Comparison of ENCODE assay signal across 8 mouse cellular contexts in genomic region chr2:132780978-132781377, GRCm38 (mm10). TPM values are rescaled to one million over a fixed set of nuclear protein-coding genes. Genes with fewer than 3 reads are reported as not detected.
DNase-seq lines count a peak whose midpoint lies in the region; ATAC-seq lines count a peak whose summit lies in the region.

Gene Chgb, plus strand, starts transcription at chr2:132781278.

- no peak within 1 kb of the TSS for H3K9ac ChIP-seq in heart, embryonic 11.5 days (ENCODE audit: low read depth, low read length)
- peak within 1 kb of the TSS; percentile 74 for H3K9ac ChIP-seq in hindbrain, embryonic 12.5 days
- H3K9ac ChIP-seq in liver, embryonic 15.5 days: no peak within 1 kb of the TSS

- 0 out of 2 replicates have a peak, but pooled peaks cover 2% of the 10 kb centered on the region for H3K4me1 ChIP-seq in heart, embryonic 11.5 days (ENCODE audit: control insufficient read depth, insufficient read depth, low read length)
- H3K4me1 ChIP-seq in hindbrain, embryonic 12.5 days: peaks cover 14% of the 10 kb centered on the region
- H3K4me1 ChIP-seq in liver, embryonic 15.5 days (replicated peaks): peaks cover 6% of the 10 kb centered on the region

- no peak within 1 kb of the TSS for H3K27ac ChIP-seq in heart, embryonic 11.5 days (ENCODE audit: low read depth, low read length)
- peak within 1 kb of the TSS; percentile 96 for H3K27ac ChIP-seq in hindbrain, embryonic 12.5 days
- H3K27ac ChIP-seq in liver, embryonic 15.5 days (replicated peaks): no peak within 1 kb of the TSS

- peaks cover 12% of the 10 kb centered on the region; the same call in 1 of the 2 replicates for H3K27me3 ChIP-seq in heart, embryonic 11.5 days (ENCODE audit: control insufficient read depth, insufficient read depth, low read length)
- no peaks in the 10 kb centered on the region for H3K27me3 ChIP-seq in hindbrain, embryonic 12.5 days
- peaks cover 23% of the 10 kb centered on the region for H3K27me3 ChIP-seq in liver, embryonic 15.5 days

- no peaks in the 10 kb centered on the region for H3K36me3 ChIP-seq in heart, embryonic 11.5 days (ENCODE audit: control insufficient read depth, insufficient read depth, low read length)
- no peaks in the 10 kb centered on the region for H3K36me3 ChIP-seq in hindbrain, embryonic 12.5 days
- no peaks in the 10 kb centered on the region for H3K36me3 ChIP-seq in liver, embryonic 15.5 days (replicated peaks)

- 7% methylated on average over 4 of the region's 4 CpGs for WGBS in heart, embryonic 11.5 days (ENCODE audit: insufficient replicate concordance)
- 11% methylated on average over 4 of the region's 4 CpGs for WGBS in hindbrain, embryonic 12.5 days
- WGBS in liver, embryonic 15.5 days (ENCODE audit: insufficient replicate concordance): 14% methylated on average over 4 of the region's 4 CpGs

- no peaks in the 10 kb centered on the region for H3K9me3 ChIP-seq in heart, embryonic 11.5 days (replicated peaks; ENCODE audit: control insufficient read depth, low read length)
- H3K9me3 ChIP-seq in hindbrain, embryonic 12.5 days (replicated peaks): no peaks in the 10 kb centered on the region
- H3K9me3 ChIP-seq in liver, embryonic 15.5 days (replicated peaks): no peaks in the 10 kb centered on the region

- no peak for ATAC-seq in heart, embryonic 11.5 days (replicated peaks; ENCODE audit: insufficient number of reproducible peaks, low FRiP score, low TSS enrichment)
- no peak; the same call in 1 of the 2 replicates for ATAC-seq in hindbrain, embryonic 12.5 days (ENCODE audit: low FRiP score)
- no peak for ATAC-seq in liver, embryonic 15.5 days (ENCODE audit: insufficient read depth)

- peak within 1 kb of the TSS; percentile 46 for H3K4me3 ChIP-seq in heart, embryonic 11.5 days (ENCODE audit: low read depth, low read length)
- peak within 1 kb of the TSS; percentile 44 for H3K4me3 ChIP-seq in hindbrain, embryonic 12.5 days
- peak within 1 kb of the TSS; percentile 29 for H3K4me3 ChIP-seq in liver, embryonic 15.5 days (replicated peaks)

- H3K4me2 ChIP-seq in heart, embryonic 11.5 days: peak within 1 kb of the TSS; percentile 83
- peak within 1 kb of the TSS; percentile 67 for H3K4me2 ChIP-seq in hindbrain, embryonic 12.5 days (replicated peaks)
- H3K4me2 ChIP-seq in liver, embryonic 15.5 days: peak within 1 kb of the TSS; percentile 58

- no peak for DNase-seq in heart, adult 9 months (ENCODE audit: low spot score in 2 of 2)
- DNase-seq in MN1 (ENCODE audit: low spot score): peak; percentile 14
- DNase-seq in ovary, postnatal 14 days (ENCODE audit: low spot score): no peak
- no peak for DNase-seq in cerebellum, adult 18-20 months
- DNase-seq in retina, embryonic 14.5 days (ENCODE audit: low spot score): no peak

RNA-seq across cellular contexts. Expression of gene Chgb, which starts in this region (rescaled TPM):
- 0.19 and 0.51 TPM in 2 replicates for polyA plus RNA-seq in heart, embryonic 11.5 days (2014; fragmentation: Nextera tagmentation; extraction: Ambion mirVana)
- 53.8 and 56.2 TPM in 2 replicates for polyA plus RNA-seq in hindbrain, embryonic 12.5 days (2016; fragmentation: Nextera tagmentation; extraction: Ambion mirVana)
- polyA plus RNA-seq in liver, embryonic 15.5 days (2015; fragmentation: Nextera tagmentation; extraction: Ambion mirVana): 0.14 and 0.18 TPM in 2 replicates

Comparison
In these comparisons a context has a peak if more than half of its experiments do, and no peak if none do; other contexts are left out.
1. RNA of gene Chgb (polyA plus RNA-seq): 53.8 to 56.2 TPM in hindbrain, embryonic 12.5 days; 0.19 to 0.51 TPM in heart, embryonic 11.5 days and 0.14 to 0.18 TPM in liver, embryonic 15.5 days; every median in the first group is over 10 times any median in the second.
2. Peak in every context shown above with its lines, with median percentiles within 50 percentile points of each other: H3K4me2 ChIP-seq and H3K4me3 ChIP-seq.